Mouse (Mus musculus): ENCODE results near the gene Katna1.

- 0 out of 2 replicates have a peak, but pooled peaks have one; percentile 19 for TF ChIP-seq POLR2A (IDR thresholded peaks at IDR 0.05; ENCODE audit: control insufficient read depth, extremely low read depth, insufficient read depth, low read length, poor library complexity)
- TF ChIP-seq CTCF (IDR thresholded peaks at IDR 0.05; ENCODE audit: borderline replicate concordance, control insufficient read depth, extremely low read depth, insufficient read depth, low read length, poor library complexity) = no peak
Measured at GRCm38 (mm10) chr10:7780238-7781176, 54.7 kb downstream of the Katna1 start.
